Mouse (Mus musculus) megakaryocyte, embryonic 14.5 days (primary cell): Measurements from ENCODE around the gene Sapcd2.

Experiments used
- FLI1 ChIP-seq: IDR thresholded peaks from 2 replicates; pipeline ENCODE4 v1.6.1; 2012; ENCODE audit warnings: low read length, inconsistent platforms, mixed read lengths
- GATA1 ChIP-seq: IDR thresholded peaks from 3 replicates; pipeline ENCODE4 v1.6.1; 2012; ENCODE audit warnings: mixed read lengths, low read length, inconsistent platforms, borderline replicate concordance

DNA sequence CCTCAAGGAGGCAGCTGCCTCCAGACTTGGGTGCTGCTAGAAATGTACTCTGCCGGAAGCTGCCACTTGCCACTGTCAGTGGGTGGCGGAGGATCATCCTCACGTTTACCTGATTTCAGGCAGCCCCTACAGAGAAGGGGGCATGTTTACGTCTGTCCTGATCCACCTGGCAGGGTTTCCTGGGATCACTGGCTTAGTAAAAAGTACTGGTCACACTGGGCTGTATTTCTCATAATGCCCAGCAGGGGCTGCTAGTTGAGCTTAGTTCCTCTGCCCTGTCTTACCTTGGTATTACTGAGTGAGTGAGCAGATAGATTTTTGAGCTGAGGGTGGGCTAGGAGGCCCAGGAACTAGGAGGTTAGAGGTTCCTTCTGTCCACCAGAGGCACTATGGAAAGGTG is 4.5 kb downstream of the Sapcd2 start:
- no peak for TF ChIP-seq GATA1
- no peak for TF ChIP-seq FLI1
